Mouse (Mus musculus) lung, postnatal 0 days (tissue): ENCODE results near the gene Mybbp1a.

Experiments used
- CTCF ChIP-seq: IDR thresholded peaks from 2 replicates; pipeline ENCODE4 v1.5.1; 2016; ENCODE audit warnings: antibody characterized with exemption, mild to moderate bottlenecking
- EP300 ChIP-seq: IDR thresholded peaks from 2 replicates; pipeline ENCODE4 v1.6.1; 2016; ENCODE audit warnings: antibody characterized with exemption, mild to moderate bottlenecking, control low read depth

- no peak for TF ChIP-seq CTCF
- TF ChIP-seq EP300, result no peak
Observed at GRCm38 (mm10) chr11:72425201-72425600, 16.0 kb upstream of the Mybbp1a start.
